Mouse (Mus musculus) embryo, embryonic 11.5 days (tissue): ENCODE data around the gene Ddx27.

ENCODE experiments used
- DNase-seq: peaks from one replicate; pipeline ENCODE4 v3.0.0-alpha.2; 2012; ENCODE audit warnings: low read depth, low spot score

The Ddx27 gene

GRCm38 (mm10) chr2:167062965-167063880 is 48.2 kb downstream of the Ddx27 start, which contains the start of gene Znfx1:
Gene Znfx1, minus strand, starts transcription at chr2:167063015.
- DNase-seq: peak; percentile 92

- DNase-seq: no peak
These were observed 49.0 kb downstream of the Ddx27 start for GRCm38 (mm10) chr2:167063906-167064496.

GRCm38 (mm10) chr2:167064601-167065295 is 49.8 kb downstream of the Ddx27 start:
- DNase-seq: no peak

- DNase-seq: no peak
These were observed 51.0 kb downstream of the Ddx27 start for GRCm38 (mm10) chr2:167066031-167066430.

- DNase-seq: no peak
These were observed 51.8 kb downstream of the Ddx27 start for GRCm38 (mm10) chr2:167066528-167067516.

GRCm38 (mm10) chr2:167067575-167067974 is 52.6 kb downstream of the Ddx27 start:
- no peak for DNase-seq

GRCm38 (mm10) chr2:167070341-167070740 is 55.3 kb downstream of the Ddx27 start:
- no peak for DNase-seq

GRCm38 (mm10) chr2:167071266-167071640 is 56.3 kb downstream of the Ddx27 start:
- DNase-seq: no peak

GRCm38 (mm10) chr2:167071641-167072601 is 56.9 kb downstream of the Ddx27 start:
- DNase-seq: peak; percentile 93

GRCm38 (mm10) chr2:167074587-167074986 is 59.6 kb downstream of the Ddx27 start:
- no peak for DNase-seq

GRCm38 (mm10) chr2:167076352-167076751 is 61.4 kb downstream of the Ddx27 start:
- no peak for DNase-seq

- no peak for DNase-seq
These were observed 61.8 kb downstream of the Ddx27 start for GRCm38 (mm10) chr2:167076759-167077158.

- no peak for DNase-seq
These were observed 62.4 kb downstream of the Ddx27 start for GRCm38 (mm10) chr2:167077199-167077962.

- no peak for DNase-seq
These were observed 63.5 kb downstream of the Ddx27 start for GRCm38 (mm10) chr2:167078486-167078885.

- no peak for DNase-seq
These were observed 64.0 kb downstream of the Ddx27 start for GRCm38 (mm10) chr2:167078931-167079495.

GRCm38 (mm10) chr2:167079535-167080257 is 64.7 kb downstream of the Ddx27 start:
- no peak for DNase-seq

GRCm38 (mm10) chr2:167080387-167080786 is 65.4 kb downstream of the Ddx27 start:
- DNase-seq: no peak

- no peak for DNase-seq
These were observed 66.1 kb downstream of the Ddx27 start for GRCm38 (mm10) chr2:167081135-167081534.
